Mouse (Mus musculus) neural tube, embryonic 14.5 days (tissue): Measurements from ENCODE around the gene Gm49383. TPM values are rescaled to one million over a fixed set of nuclear protein-coding genes. Genes with fewer than 3 reads are reported as not detected.
"Not testable (repeated sequence)": the region's sequence is repeated elsewhere in the genome, so short reads cannot be mapped to it uniquely, and the experiment has no call there.

Experiments
- ATAC-seq: fragments of 200-750 bp; cut with Nextera tagmentation; 2 replicates; pipeline ENCODE4 v1.8.0; 2017; ENCODE audit warnings: low read depth, mild to moderate bottlenecking, moderate TSS enrichment, moderate library complexity
- H3K27ac ChIP-seq: fragments of 300-500 bp; sonication (generic); 2 replicates; pipeline ENCODE4 v1.5.1; 2014; ENCODE audit warnings: low read depth, mild to moderate bottlenecking, control low read depth, low read length, moderate library complexity, mixed read lengths
- H3K27me3 ChIP-seq: fragments of 300-500 bp; sonication (generic); 2 replicates; pipeline ENCODE4 v1.6.1; 2014; ENCODE audit warnings: low read length; ENCODE audit not compliant: control insufficient read depth, insufficient read depth
- H3K36me3 ChIP-seq: fragments of 300-500 bp; sonication (generic); 2 replicates; pipeline ENCODE4 v1.6.1; 2014; ENCODE audit warnings: low read length, mixed read lengths; ENCODE audit not compliant: control insufficient read depth, insufficient read depth
- H3K4me1 ChIP-seq: fragments of 300-500 bp; sonication (generic); 2 replicates; pipeline ENCODE4 v1.6.1; 2014; ENCODE audit warnings: low read length; ENCODE audit not compliant: control insufficient read depth, insufficient read depth
- H3K4me2 ChIP-seq: fragments of 300-500 bp; sonication (generic); 2 replicates; pipeline ENCODE4 v1.6.1; 2014; ENCODE audit warnings: mild to moderate bottlenecking, low read depth, low read length, control low read depth
- H3K4me3 ChIP-seq: fragments of 300-500 bp; sonication (generic); 2 replicates; pipeline ENCODE4 v1.5.1; 2014; ENCODE audit warnings: low read depth, low read length, control low read depth, mixed read lengths
- H3K9ac ChIP-seq: fragments of 300-500 bp; sonication (generic); replicated peaks from 2 replicates; pipeline ENCODE4 v1.6.1; 2014; ENCODE audit warnings: low read depth, mild to moderate bottlenecking, control low read depth, low read length, mixed read lengths
- H3K9me3 ChIP-seq: fragments of 300-500 bp; sonication (generic); 2 replicates; pipeline ENCODE4 v1.6.1; 2016; ENCODE audit warnings: low read length; ENCODE audit not compliant: control insufficient read depth
- WGBS: fragments of 180-500 bp; shearing (Covaris S2); extraction: QIAGEN DNeasy Blood & Tissue Kit; methylation state at CpG from one replicate; pipeline ENCODE4 v1.1.7; 2014; 5-methylcytosine and 5-hydroxymethylcytosine counted together
- polyA plus RNA-seq: library from polyadenylated mRNA; unstranded; fragments of >200 nt; fragmentation: Nextera tagmentation; extraction: Ambion mirVana; gene quantifications from 2 replicates; pipeline ENCODE4 v1.2.1, GENCODE M21; 2014

Gm49383 gene
- polyA plus RNA-seq, 1 experiment from 2014 or later, result 11.8 TPM

DNA sequence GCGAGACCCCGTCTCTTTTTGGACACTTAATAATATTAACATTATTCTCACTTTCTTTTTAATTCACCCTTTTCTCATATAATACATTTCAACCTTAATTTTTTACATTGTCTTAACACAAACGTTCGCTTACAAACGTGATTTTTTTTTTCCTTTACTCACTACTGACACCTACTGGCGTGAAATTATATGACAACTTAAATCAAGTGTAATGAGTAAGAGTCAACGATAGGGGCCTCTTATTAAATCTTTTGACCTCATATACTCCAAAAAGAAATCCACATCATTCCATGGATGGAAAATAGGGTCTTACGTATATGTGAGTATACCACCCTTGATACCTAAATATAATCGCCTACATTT is 37.3 kb downstream of the Gm49383 start:
- ATAC-seq, result no peak; the same call in 1 of the 2 replicates
- Histone ChIP-seq H3K27me3 (no peaks in the 10 kb centered on the region), H3K27ac (no peak overlapping the region), H3K36me3 (peaks cover 4% of the 10 kb centered on the region; the same call in 1 of the 2 replicates), H3K4me2 (no peak overlapping the region), H3K9ac (no peak overlapping the region), H3K4me1 (peaks cover 8% of the 10 kb centered on the region), H3K4me3 (peak overlapping the region; percentile 16; the same call in 1 of the 2 replicates), H3K9me3 (no peaks in the 10 kb centered on the region)
- WGBS, result 4% methylated on average over 9 of the region's 9 CpGs

- H3K27ac ChIP-seq, result peak within 1 kb of the TSS; percentile 91
- peak within 1 kb of the TSS; percentile 65 for H3K4me3 ChIP-seq
- not testable (repeated sequence) for H3K27me3 ChIP-seq, H3K9me3 ChIP-seq, H3K36me3 ChIP-seq, H3K4me1 ChIP-seq
- ATAC-seq, result peak; percentile 99
- WGBS, result under 1% methylated on average over 57 of the region's 68 CpGs
- peak within 1 kb of the TSS; percentile 83 for H3K9ac ChIP-seq
- H3K4me2 ChIP-seq, result peak within 1 kb of the TSS; percentile 73
These were observed 37.9 kb downstream of the Gm49383 start, which contains the start of gene Rps29 for GRCm38 (mm10) chr12:69158765-69159577. Gene Rps29 (minus strand): TSS chr12:69159186.

DNA sequence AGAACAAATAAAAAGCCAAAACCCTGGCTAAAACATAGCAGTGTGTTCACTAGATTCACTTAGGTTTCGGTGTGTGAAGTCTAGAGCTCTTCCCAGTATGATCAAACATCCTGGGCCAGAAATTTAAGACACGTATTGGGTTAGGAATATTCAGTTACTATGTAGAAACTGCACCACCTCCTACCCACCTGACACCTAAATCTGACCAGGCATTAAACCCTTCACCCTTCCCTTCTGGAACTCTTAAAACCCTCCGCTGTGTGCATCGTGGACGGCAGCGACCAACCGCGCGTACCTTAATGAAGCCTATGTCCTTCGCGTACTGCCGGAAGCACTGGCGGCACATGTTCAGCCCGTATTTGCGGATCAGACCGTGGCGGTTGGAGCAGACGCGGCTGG is 38.5 kb downstream of the Gm49383 start:
- Histone ChIP-seq H3K4me3 (peak overlapping the region; percentile 65), H3K9me3 (no peaks in the 10 kb centered on the region), H3K27me3 (no peaks in the 10 kb centered on the region), H3K36me3 (peaks cover 4% of the 10 kb centered on the region; the same call in 1 of the 2 replicates), H3K4me2 (peak overlapping the region; percentile 73), H3K9ac (peak overlapping the region; percentile 83), H3K27ac (peak overlapping the region; percentile 91), H3K4me1 (peaks cover 8% of the 10 kb centered on the region)
- 2% methylated on average over 19 of the region's 19 CpGs for WGBS
- no peak for ATAC-seq

DNA sequence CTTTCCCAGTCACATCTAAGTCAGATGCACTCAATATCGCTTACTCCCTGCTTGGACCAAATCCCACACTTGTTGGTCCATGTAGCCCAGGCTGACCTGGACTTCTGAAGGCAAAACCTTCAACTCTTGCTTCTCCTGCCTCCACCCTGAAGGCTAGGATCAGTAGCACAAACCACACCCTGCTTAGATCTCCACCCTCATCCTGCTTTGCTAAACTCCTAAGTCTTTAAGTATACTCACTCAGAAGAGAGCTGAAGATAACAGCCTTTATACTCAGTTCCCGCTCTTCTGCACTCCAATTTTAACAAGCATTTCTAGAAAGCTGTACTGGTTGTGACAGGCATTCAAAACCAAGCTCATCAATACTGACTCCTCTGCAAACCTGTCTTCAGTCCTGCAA is 39.8 kb downstream of the Gm49383 start:
- ATAC-seq, result no peak
- no peak overlapping the region for H3K9ac ChIP-seq
- H3K4me2 ChIP-seq, result no peak overlapping the region
- H3K27me3 ChIP-seq, result no peaks in the 10 kb centered on the region
- peaks cover 4% of the 10 kb centered on the region; the same call in 1 of the 2 replicates for H3K36me3 ChIP-seq
- H3K4me3 ChIP-seq, result no peak overlapping the region
- H3K27ac ChIP-seq, result no peak overlapping the region
- H3K9me3 ChIP-seq, result no peaks in the 10 kb centered on the region
- WGBS, result 97% methylated on average over 2 of the region's 2 CpGs
- H3K4me1 ChIP-seq, result peaks cover 8% of the 10 kb centered on the region

DNA sequence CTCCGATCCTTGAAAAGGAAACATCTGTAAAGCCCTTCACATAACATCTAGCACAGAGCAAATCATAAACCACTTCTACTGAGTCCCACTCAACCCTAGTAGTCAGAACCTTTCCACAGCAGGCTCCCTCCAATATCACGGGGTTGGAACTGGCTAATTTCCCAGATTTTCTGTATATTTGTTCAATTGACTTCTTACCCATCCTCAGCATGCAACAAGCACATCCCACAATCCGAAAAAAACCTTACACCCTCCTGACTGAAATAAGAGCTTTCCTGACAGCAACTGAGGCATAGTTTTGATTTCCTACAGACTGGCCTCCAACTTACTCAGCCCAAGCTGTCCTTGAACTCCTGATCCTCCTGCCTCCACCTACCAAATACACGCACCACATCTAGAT is 40.5 kb downstream of the Gm49383 start:
- Histone ChIP-seq H3K27ac (no peak overlapping the region), H3K9ac (no peak overlapping the region), H3K36me3 (peaks cover 4% of the 10 kb centered on the region; the same call in 1 of the 2 replicates), H3K4me2 (no peak overlapping the region), H3K27me3 (no peaks in the 10 kb centered on the region), H3K4me3 (no peak overlapping the region), H3K4me1 (peaks cover 8% of the 10 kb centered on the region), H3K9me3 (no peaks in the 10 kb centered on the region)
- ATAC-seq, result no peak
- WGBS, result 85% methylated on average over 4 of the region's 4 CpGs

GRCm38 (mm10) chr12:69155923-69156322 is 41.0 kb downstream of the Gm49383 start:
- Histone ChIP-seq H3K9ac (no peak overlapping the region), H3K27ac (no peak overlapping the region), H3K4me3 (no peak overlapping the region), H3K4me2 (no peak overlapping the region), H3K27me3 (no peaks in the 10 kb centered on the region), H3K36me3 (peaks cover 4% of the 10 kb centered on the region; the same call in 1 of the 2 replicates), H3K9me3 (no peaks in the 10 kb centered on the region), H3K4me1 (peaks cover 8% of the 10 kb centered on the region)
- WGBS, result 83% methylated on average over 2 of the region's 2 CpGs
- ATAC-seq, result no peak

DNA sequence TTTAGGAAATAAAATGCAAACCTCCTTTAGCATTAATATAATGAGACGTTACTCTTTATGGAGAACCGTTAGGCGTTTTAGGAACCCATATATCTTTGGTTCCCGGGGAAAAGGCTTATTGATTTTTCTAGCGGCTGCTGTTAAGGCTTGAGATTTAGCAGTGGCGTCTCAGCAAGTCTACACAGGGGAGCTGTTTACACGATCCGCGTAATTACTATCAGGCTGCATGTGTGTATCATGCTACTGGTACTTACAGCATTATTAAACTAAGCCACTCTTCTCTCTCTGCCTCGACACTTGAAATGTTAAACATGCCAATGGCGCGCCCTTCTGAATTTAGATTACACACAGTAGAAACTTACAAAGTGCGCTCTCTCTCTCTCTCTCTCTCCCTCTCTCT is 46.9 kb downstream of the Gm49383 start:
- Histone ChIP-seq H3K4me2 (peak overlapping the region; percentile 1; the same call in 1 of the 2 replicates), H3K4me1 (no peaks in the 10 kb centered on the region), H3K9me3 (no peaks in the 10 kb centered on the region), H3K4me3 (no peak overlapping the region), H3K27me3 (no peaks in the 10 kb centered on the region), H3K9ac (no peak overlapping the region), H3K36me3 (no peaks in the 10 kb centered on the region), H3K27ac (peak overlapping the region; percentile 34)
- 41% methylated on average over 13 of the region's 13 CpGs for WGBS
- ATAC-seq, result peak; percentile 83

DNA sequence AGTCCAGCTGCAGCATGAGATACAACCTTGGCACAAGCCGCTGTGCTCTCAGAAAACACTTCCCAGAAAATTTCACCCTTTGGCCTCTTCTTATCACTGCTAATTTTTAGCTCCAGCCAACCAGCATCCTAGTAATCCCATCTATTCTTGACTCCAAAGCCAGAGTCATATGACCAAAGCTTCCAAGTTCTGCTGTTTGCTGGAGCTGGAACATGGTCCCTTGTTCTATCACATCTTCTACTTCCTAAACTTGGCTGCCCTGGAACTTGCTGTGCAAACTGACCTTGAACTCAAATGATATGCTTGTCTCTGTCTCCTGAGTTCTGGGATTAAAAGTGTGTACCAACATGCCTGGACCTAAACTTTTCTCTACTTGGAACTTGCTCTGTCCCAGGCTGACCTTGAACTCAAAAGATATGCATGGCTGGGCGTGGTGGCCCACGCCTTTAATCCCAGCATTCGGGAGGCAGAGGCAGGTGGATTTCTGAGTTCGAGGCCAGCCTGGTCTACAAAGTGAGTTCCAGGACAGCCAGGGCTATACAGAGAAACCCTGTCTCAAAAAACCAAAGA is 49.7 kb downstream of the Gm49383 start:
- Histone ChIP-seq H3K9me3 (no peaks in the 10 kb centered on the region), H3K36me3 (no peaks in the 10 kb centered on the region), H3K27me3 (no peaks in the 10 kb centered on the region), H3K4me3 (no peak overlapping the region), H3K4me1 (no peaks in the 10 kb centered on the region), H3K4me2 (no peak overlapping the region), H3K27ac (no peak overlapping the region), H3K9ac (no peak overlapping the region)
- 90% methylated on average over 5 of the region's 5 CpGs for WGBS
- no peak for ATAC-seq

GRCm38 (mm10) chr12:69143460-69143859 is 53.4 kb downstream of the Gm49383 start:
- 77% methylated on average over 6 of the region's 6 CpGs for WGBS
- Histone ChIP-seq H3K9ac (no peak overlapping the region), H3K27ac (no peak overlapping the region), H3K9me3 (no peaks in the 10 kb centered on the region), H3K27me3 (no peaks in the 10 kb centered on the region), H3K4me2 (no peak overlapping the region), H3K36me3 (no peaks in the 10 kb centered on the region), H3K4me3 (no peak overlapping the region), H3K4me1 (no peaks in the 10 kb centered on the region)
- no peak for ATAC-seq
